Mouse (Mus musculus) gastrocnemius, postnatal 36 days (tissue): ENCODE measurements around the gene Psenen. TPM values are rescaled to one million over a fixed set of nuclear protein-coding genes. Genes with fewer than 3 reads are reported as not detected.

Source experiments
- DNase-seq, 2 experiments: peaks; one replicate each; pipeline ENCODE4 v3.0.0; 2022
- intact Hi-C: fragments of 180-260 bp; cut with DNase I; formaldehyde crosslinking; loops from one replicate; pipeline ENCODE4 v1.15.1; 2025
- total RNA-seq, 2 experiments: library from RNA; stranded (reverse); gene quantifications; 2 replicates each; pipeline ENCODE4 v1.2.3; 2021

Gene Psenen
- total RNA-seq, 2 experiments from 2014 or later: 95.1 to 99.1 TPM

- no peak for DNase-seq
- intact Hi-C loops: no loop called here
Observed at GRCm38 (mm10) chr7:30558656-30559442, 4.6 kb downstream of the Psenen start.

DNA sequence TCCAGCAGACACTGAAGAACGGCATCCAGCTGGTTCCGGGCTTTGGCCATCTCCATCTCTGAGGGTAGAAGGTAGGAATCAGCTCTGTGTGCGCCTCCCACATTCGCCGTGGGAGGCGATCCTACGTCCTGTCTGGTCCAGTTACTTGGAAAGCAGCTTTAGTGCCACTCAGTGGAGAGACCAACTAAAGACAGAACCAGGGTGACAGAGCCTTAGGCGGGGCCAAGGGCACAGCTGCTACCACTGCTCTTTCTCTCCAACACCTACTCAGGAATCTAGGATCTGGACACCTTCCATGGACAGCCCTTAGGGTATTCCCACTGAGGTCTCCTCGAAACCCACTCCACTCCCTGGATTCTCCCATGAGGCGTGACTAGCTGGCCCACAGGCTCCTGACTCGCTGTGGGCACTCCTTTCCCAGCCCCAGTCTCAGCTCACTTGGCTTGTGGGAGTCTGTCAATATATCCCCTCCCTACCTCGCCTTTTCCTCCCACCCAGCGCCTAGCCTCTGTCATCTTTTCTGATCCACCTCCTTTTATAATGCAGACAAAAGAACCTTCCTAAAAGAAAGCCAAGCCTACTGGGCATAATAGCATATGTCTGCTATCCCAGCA is 5.4 kb downstream of the Psenen start:
- intact Hi-C loops: no loop called here
- DNase-seq: no peak

GRCm38 (mm10) chr7:30556894-30557536 is 6.4 kb downstream of the Psenen start:
- intact Hi-C loops: no loop called here
- no peak for DNase-seq

GRCm38 (mm10) chr7:30553810-30554584 is 9.4 kb downstream of the Psenen start:
- no peak for DNase-seq
- intact Hi-C loops: no loop called here

DNA sequence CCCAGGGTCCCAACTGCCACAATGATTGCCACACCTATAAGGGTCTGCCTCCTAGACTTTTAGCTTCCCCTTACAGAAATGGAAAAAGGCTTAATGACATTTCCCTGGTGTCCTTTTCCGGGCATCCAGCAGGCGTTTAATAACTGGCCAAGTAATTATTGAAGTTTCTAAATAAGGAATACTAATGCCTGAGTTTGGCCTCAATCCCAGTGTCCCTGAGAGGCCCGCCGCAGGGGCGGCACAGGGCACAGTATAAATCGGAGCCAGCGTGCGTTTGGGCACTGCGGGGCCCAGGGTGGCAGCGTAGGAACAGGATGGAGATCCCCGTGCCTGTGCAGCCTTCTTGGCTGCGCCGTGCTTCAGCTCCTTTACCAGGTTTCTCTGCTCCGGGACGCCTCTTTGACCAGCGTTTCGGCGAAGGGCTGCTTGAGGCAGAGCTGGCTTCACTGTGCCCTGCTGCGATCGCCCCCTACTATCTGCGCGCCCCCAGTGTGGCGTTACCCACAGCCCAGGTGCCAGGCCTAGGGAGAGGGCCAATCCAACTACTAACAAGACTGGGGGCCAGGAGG is 10.3 kb downstream of the Psenen start:
- peak; percentile 55 for DNase-seq
- intact Hi-C loops: no loop called here

GRCm38 (mm10) chr7:30552102-30553020 is 11.1 kb downstream of the Psenen start, which contains the start of the genes Hspb6 and Proser3:
Gene Hspb6, plus strand, starts transcription at chr7:30552178.
Gene Proser3, minus strand, starts transcription at chr7:30552299.
- intact Hi-C loops: no loop called here
- peak; percentile 93 to 95 for DNase-seq

DNA sequence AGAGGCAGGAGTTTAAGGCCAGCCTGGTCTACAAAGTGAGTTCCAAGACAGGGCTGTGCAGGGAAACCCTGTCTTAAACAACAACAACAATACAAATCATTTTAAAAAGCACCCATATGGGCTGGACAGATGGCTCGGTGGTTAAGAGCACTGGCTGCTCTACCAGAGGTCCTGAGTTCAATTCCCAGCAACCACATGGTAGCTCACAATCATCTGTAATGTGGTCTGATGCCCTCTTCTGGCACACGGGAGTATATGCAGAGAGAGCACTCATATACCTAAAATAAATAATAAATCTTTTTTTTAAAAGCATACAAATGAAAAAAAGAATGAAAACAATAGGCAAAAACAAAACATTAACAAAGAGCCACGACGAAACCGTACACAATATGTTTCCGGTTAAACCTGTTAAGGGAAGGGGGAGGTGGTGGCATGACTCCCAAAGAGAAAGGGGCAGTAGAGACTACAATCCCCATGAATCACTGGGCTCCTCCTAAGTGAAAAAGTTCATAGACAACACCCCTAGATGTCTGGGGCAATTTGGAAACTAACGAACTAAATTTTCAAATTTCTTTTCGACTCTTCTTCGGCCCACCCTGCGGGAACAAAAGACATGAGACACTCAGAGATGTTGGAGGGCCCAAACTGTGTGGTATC is 11.9 kb downstream of the Psenen start:
- DNase-seq: no peak
- intact Hi-C loops: no loop called here

DNA sequence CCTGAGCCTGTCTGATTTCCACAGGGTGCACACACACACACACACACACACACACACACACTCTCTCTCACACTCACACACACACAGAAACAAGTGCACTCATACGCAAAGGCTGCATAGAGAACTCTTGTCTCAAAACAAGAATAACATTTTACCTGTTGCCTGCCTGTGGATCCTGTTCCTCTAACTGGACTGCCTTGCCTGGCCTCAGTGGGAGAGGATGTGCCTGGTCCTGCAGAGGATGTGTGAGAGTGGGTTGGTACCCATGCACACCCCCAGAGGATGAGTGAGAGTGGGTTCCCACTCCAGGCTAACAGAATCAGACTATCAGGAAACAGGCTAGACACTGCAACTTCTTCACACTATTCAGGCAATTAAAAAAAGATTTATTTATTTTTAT is 12.8 kb downstream of the Psenen start:
- DNase-seq: no peak
- intact Hi-C loops: no loop called here

- intact Hi-C loops: no loop called here
- DNase-seq: no peak
Observed at GRCm38 (mm10) chr7:30549880-30550279, 13.5 kb downstream of the Psenen start.

- no peak for DNase-seq
- intact Hi-C loops: no loop called here
Observed at GRCm38 (mm10) chr7:30544327-30544726, 19.1 kb downstream of the Psenen start.

GRCm38 (mm10) chr7:30540572-30540971 is 22.9 kb downstream of the Psenen start:
- intact Hi-C loops: no loop called here
- DNase-seq: no peak

GRCm38 (mm10) chr7:30534633-30535577 is 28.5 kb downstream of the Psenen start, which contains the start of gene Arhgap33:
Gene Arhgap33, minus strand, starts transcription at chr7:30535060.
- intact Hi-C loops: loop anchor here (10.0 kb wide), 1 partner anchor 200 kb away; no protein-coding TSS in a partner anchor
- peak; percentile 90 to 94 for DNase-seq

- intact Hi-C loops: loop anchor here (10.0 kb wide), 1 partner anchor 201 kb away; no protein-coding TSS in a partner anchor
- no peak for DNase-seq
Observed at GRCm38 (mm10) chr7:30533941-30534632, 29.3 kb downstream of the Psenen start.

DNA sequence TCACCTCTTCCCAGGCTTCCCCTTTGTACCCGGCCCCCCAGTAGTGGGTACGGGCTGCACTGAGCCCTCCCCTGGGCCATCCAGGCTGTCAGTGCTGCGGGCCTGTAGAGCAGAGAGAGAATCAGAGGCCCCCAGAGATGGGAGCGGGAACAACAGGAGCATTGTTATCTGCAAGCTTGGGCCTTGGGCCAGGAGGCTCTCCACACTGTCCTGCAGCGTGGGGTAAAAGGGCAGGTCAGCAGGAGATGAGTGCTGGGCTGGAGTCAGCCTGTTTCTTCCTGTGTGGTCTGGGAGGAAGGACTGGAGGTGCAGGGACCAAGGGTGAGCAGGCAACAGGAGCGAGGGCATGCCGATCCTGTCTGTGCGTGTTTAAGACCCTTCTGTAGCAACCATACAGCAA is 30.5 kb downstream of the Psenen start:
- intact Hi-C loops: loop anchor here (10.0 kb wide), 1 partner anchor 202 kb away; no protein-coding TSS in a partner anchor
- no peak for DNase-seq

DNA sequence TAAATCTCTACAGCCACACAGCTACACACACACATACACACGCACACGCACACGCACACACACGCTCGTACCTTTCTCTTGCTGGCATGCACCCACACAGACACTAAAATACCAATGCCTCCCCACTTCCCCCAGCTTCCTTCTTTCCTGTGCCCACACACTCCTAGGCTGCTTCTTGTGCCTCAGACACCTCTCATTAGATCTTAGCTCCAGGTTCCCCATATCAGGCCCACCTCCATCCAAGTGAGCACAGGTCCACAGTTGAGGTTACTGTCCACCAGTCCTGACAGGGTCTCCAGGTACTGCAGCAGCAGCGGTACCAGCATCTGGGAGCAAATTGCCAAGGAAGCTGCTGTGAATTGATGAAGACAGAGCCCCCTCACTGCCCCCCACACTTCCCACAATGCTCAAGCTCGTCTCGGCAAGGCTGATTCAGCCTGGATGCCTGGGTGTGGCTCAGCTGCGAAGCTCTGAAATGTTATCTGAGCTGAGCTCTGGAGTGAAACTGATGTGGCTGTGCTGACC is 32.1 kb downstream of the Psenen start:
- intact Hi-C loops: loop anchor here (10.0 kb wide), 1 partner anchor 203 kb away; no protein-coding TSS in a partner anchor
- no peak for DNase-seq

DNA sequence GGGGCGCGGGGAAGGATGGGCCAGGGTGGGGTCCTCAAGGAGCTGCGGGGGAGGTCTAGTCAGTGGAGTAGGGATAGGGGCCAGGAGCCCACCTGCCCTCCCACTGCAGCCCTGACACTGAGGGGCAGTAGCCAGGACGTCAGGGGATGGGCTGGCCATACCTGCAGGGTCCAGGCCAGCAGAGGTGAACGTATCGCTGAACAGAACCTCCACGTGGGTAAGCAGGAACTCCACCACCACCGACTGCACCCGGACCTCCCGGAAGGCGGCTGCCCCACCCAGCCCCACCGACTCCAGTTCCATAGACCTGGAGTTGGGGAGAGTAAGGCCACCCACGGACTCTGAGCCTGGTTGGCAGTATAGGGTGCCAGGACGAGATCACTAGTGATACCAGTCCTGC is 36.4 kb downstream of the Psenen start:
- no peak for DNase-seq
- intact Hi-C loops: no loop called here
